Mouse (Mus musculus): ENCODE data around the gene Mrps10. TPM values are rescaled to one million over a fixed set of nuclear protein-coding genes. Genes with fewer than 3 reads are reported as not detected.
"Not testable (repeated sequence)": the region's sequence is repeated elsewhere in the genome, so short reads cannot be mapped to it uniquely, and the experiment has no call there.

The Mrps10 gene
- 10 to 100 TPM; 30.0 to 33.6 TPM for total RNA-seq (2021)
- long read RNA-seq, experiment 1, transcript Mrps10-204 (7 exons, 1,017 nt): minor isoform, 11 of 39 reads
- long read RNA-seq, experiment 1, transcript Mrps10-203 (7 exons, 1,018 nt): major isoform, 13 of 39 reads
- long read RNA-seq, experiment 1, partial matches to known transcripts: 5 of 39 reads
- long read RNA-seq, experiment 1, other reads (novel, unspliced or antisense): 10 of 39 reads
- long read RNA-seq, experiment 2, transcript Mrps10-204 (7 exons, 1,017 nt): minor isoform, 12 of 42 reads
- long read RNA-seq, experiment 2, transcript Mrps10-203 (7 exons, 1,018 nt): major isoform, 14 of 42 reads
- long read RNA-seq, experiment 2, partial matches to known transcripts: 1 of 42 reads
- long read RNA-seq, experiment 2, other reads (novel, unspliced or antisense): 15 of 42 reads

- peak; percentile 87 for DNase-seq (ENCODE audit: low spot score in 2 of 2)
These were observed at the start of gene Mrps10 for GRCm38 (mm10) chr17:47368401-47369086. Mrps10 (plus strand) TSS chr17:47368887.

- no peak for DNase-seq (ENCODE audit: low spot score in 2 of 2)
These were observed 49.6 kb upstream of the Mrps10 start for GRCm38 (mm10) chr17:47318972-47319625.

DNA sequence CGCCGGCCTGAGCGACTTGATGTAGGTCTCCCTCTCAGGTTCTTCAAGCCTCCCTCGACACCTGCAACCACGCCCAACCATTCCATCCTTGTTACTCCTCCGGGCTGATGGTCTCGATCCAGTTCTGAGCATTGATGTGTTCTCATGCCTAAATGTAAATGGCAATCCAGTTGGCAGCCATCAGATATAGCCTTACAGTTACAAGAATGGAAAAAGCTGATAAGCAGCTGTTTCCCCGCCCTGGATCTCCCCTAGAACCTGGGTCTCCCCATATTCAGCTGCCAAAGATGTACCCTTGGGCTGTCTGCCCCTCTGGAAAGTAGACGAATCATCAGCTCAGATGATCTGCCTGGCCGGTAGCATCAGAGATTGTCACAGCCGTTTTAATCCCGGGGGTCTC, 48.9 kb upstream of the Mrps10 start:
- DNase-seq (ENCODE audit: low spot score in 2 of 2): no peak

GRCm38 (mm10) chr17:47322128-47322990, 46.3 kb upstream of the Mrps10 start:
- peak; percentile 14 to 39 for DNase-seq (ENCODE audit: low spot score in 2 of 2)

GRCm38 (mm10) chr17:47322991-47323295, 45.7 kb upstream of the Mrps10 start:
- DNase-seq (ENCODE audit: low spot score in 2 of 2): no peak

DNA sequence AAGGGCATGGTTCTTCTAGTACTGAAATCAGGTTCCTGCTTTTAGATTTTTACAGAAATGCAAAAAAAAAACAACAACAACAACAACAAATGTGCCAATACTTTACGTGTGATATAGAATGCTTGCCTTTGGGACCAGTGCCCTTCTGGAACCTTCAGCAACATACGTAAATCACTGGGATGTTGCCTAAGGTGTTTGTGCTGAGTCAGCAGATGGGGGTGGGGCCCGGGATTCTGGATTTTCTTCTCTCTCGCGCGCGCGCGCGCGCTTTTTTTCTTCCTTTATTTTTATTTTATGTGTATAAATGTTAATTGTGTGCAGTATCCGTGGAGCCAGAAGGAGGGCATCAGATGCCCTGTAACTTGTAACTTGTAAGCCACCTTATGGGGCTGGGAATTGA, 41.1 kb upstream of the Mrps10 start:
- no peak for DNase-seq (ENCODE audit: low spot score in 2 of 2)

- DNase-seq (ENCODE audit: low spot score in 2 of 2): no peak
These were observed 40.7 kb upstream of the Mrps10 start for GRCm38 (mm10) chr17:47327969-47328368.

DNA sequence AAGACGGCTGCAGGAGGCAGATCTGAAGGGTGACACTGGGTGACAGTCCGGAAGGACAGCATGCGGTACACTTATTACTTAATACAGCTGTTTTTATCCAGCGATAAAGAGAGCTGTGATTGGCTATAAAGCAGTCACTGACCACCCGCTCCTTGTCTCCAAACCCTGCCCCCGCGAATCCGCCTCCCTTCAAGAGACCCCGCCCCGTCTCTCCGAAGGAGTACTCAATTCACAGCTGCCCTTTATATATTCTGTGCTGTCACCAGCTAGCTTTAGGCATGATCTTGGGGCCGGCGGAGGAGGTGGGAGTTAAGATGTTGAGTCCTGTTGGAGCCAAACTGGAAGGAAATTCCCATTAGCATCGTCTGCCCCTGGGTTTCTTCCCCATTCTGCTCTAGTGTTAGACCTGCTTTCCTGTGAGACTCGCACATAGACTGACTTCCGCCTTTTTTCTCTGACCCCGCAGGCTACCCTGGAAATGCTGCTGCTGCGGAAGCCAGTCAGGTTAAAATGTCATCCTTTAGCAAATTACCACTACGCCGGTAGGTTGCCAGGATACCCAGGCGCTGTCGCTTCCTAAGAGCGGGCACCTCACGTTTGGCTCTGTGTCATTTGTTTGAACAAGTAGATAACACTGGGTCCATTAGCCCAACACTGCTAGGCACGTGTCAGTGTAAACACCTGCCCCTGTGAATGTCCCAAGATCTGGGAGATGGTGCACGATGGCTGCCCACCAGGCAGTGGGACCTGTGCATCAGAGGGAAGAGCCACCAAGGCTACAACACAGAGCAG, 39.9 kb upstream of the Mrps10 start:
- DNase-seq (ENCODE audit: low spot score in 2 of 2): no peak

DNA sequence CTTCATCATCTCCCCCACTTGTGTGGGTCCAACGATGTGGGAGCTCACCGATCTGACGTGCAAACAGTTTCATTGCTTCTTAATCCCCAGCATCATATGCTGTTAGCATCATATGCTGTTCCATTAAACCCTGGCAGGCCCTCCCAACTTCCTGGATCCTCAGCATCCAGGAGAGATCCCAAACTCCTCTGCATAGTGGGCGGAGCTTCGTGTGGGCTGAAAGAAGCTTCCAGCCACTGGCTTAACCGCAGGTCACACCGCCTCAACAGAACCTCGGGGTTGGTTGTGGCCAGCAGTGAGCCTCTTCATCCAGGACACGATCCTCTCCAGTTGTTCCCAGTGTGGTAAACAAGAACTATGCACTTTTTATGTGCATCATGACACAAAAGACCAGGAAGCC, 38.1 kb upstream of the Mrps10 start:
- DNase-seq (ENCODE audit: low spot score in 2 of 2): no peak

DNA sequence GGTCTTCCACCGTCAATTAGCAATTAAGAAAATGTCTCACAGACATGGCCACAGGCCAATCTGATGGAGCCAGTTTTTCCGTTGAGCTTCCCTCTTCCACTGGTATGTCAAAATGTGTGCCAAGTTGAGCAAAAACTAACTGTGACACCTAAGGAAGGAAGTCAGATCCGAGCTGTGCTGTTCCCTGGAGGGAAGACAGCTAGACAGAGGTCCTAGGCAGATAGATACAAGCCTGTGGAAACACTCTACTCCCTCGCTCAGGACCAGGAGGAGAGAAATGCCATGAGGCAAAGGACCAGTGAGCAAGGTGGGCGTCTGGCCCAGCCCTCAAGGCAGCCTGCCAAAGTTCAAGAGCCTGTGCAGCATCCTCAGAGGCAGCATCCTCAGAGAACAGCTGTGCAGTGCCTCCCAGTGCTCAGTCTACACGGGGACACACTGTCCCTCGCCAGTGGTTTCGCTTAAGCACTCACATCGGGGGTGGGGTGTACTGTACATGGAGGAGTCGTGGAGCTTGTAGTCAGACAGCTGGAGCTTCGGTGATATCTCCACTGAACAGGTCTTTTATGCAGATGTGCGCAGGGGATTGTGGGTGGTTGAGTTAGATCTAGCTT, 36.6 kb upstream of the Mrps10 start:
- peak in 1 of 2 experiments; percentile 48 for DNase-seq (ENCODE audit: low spot score in 2 of 2)

GRCm38 (mm10) chr17:47332664-47333063, 36.0 kb upstream of the Mrps10 start:
- not testable (repeated sequence) for DNase-seq (ENCODE audit: low spot score in 2 of 2)

GRCm38 (mm10) chr17:47333409-47333808, 35.3 kb upstream of the Mrps10 start:
- no peak for DNase-seq (ENCODE audit: low spot score in 2 of 2)

- no peak for DNase-seq (ENCODE audit: low spot score in 2 of 2)
These were observed 25.6 kb upstream of the Mrps10 start for GRCm38 (mm10) chr17:47343121-47343520.

DNA sequence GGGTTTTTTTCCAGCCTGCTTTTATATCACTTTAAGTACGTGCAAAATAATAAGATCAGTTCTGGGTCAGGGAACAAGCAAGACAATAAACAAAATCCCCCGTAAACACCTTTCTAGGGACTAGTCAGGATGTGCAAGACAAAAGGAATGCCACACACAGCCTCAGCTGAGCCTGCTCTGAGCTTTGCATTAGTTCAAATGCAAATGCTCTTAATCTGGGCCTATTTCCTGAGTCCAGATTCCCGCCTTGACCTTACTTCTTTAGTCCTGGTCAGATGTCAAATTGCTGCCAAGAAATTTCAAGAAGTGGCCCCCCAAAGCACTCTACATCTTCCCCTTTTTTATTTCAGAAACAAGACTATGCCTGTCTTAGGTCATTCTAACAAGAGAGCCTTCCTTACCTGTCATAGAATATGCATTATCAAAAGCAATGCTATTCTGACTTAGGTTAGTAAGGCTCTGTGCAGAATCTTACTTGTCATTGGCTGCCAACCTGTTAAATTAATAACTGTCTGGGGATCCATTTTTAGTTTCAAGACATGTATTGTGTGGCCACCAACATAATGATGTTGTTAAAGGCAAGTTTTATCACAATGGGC, 18.9 kb upstream of the Mrps10 start:
- no peak for DNase-seq (ENCODE audit: low spot score in 2 of 2)

DNA sequence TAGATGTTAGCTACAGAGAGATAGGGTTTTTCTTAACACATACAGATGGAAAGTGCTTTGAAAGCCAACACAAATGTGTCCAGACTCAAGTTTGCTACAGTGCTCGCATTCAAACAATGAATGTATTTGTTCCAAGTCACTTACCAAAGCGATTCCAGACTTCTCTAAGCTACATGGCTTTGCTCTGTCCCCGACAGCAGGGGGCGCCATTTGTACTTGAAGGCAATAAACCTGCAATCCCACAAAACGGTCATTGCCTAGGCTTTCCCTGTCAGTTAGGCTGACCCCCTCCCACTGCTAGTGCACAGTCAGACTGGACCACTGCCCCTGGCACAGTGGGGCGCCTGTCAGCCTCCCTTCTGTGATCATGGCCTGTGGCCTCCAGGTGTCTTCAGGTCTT, 8.7 kb upstream of the Mrps10 start:
- DNase-seq (ENCODE audit: low spot score in 2 of 2): peak; percentile 37 to 52

GRCm38 (mm10) chr17:47361343-47361742, 7.3 kb upstream of the Mrps10 start:
- DNase-seq (ENCODE audit: low spot score in 2 of 2): no peak

DNA sequence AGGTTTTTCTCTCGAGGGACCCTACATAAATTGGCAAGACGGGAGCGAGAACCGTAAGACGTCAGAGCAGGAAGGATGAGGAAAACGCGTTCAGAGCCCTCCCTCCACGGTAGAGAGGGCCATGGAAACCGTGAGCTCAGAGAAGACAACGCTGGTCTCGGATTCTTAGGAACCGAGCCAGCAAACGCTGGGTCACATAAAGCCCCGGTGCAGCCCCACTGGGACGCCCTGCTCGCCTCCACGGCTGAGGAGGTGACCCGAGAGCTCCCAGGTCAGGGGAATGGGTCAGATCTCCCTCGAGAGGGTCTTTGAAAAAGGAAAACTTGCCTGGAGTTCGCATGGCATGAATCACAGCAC, 378 bp downstream of the Mrps10 start:
- DNase-seq (ENCODE audit: low spot score in 2 of 2): peak in 1 of 2 experiments; percentile 4

- DNase-seq (ENCODE audit: low spot score in 2 of 2): peak; percentile 53 to 66
These were observed 2.8 kb downstream of the Mrps10 start for GRCm38 (mm10) chr17:47371451-47371850.

- no peak for DNase-seq (ENCODE audit: low spot score in 2 of 2)
These were observed 5.3 kb downstream of the Mrps10 start for GRCm38 (mm10) chr17:47373991-47374390.

Data from left cerebral cortex, adult 18-20 months (tissue).